Mouse (Mus musculus) forebrain, postnatal 0 days (tissue): ENCODE measurements around the gene Daxx. TPM values are rescaled to one million over a fixed set of nuclear protein-coding genes. Genes with fewer than 3 reads are reported as not detected.
A peak's percentile ranks its signal among the peaks of the same experiment; 100 is the strongest.

ENCODE experiments used
- ATAC-seq: fragments of 200-750 bp; cut with Nextera tagmentation; 2 replicates; pipeline ENCODE4 v1.8.0; 2017; ENCODE audit warnings: mild to moderate bottlenecking, moderate library complexity
- DNase-seq: peaks from one replicate; pipeline ENCODE4 v3.0.0-alpha.2; 2015
- H3K27ac ChIP-seq: fragments of 300-500 bp; sonication (generic); 2 replicates; pipeline ENCODE4 v1.5.1; 2014; ENCODE audit warnings: low read depth, mild to moderate bottlenecking, antibody characterized with exemption, low read length, moderate library complexity, mixed read lengths
- H3K27me3 ChIP-seq: fragments of 300-500 bp; sonication (generic); 2 replicates; pipeline ENCODE4 v1.6.1; 2014; ENCODE audit warnings: mild to moderate bottlenecking, low read length, mixed read lengths; ENCODE audit not compliant: insufficient read depth
- H3K36me3 ChIP-seq: fragments of 300-500 bp; sonication (generic); 2 replicates; pipeline ENCODE4 v1.6.1; 2014; ENCODE audit warnings: mild to moderate bottlenecking, moderate library complexity; ENCODE audit not compliant: insufficient read depth
- H3K4me1 ChIP-seq: fragments of 300-500 bp; sonication (generic); 2 replicates; pipeline ENCODE4 v1.6.1; 2014; ENCODE audit warnings: antibody characterized with exemption; ENCODE audit not compliant: insufficient read depth
- H3K4me2 ChIP-seq: fragments of 300-500 bp; sonication (generic); 2 replicates; pipeline ENCODE4 v1.6.1; 2014; ENCODE audit warnings: low read depth, mild to moderate bottlenecking, moderate library complexity
- H3K4me3 ChIP-seq: fragments of 300-500 bp; sonication (generic); 2 replicates; pipeline ENCODE4 v1.5.1; 2014; ENCODE audit warnings: low read depth, low read length, mixed read lengths
- H3K9ac ChIP-seq: fragments of 300-500 bp; sonication (generic); 2 replicates; pipeline ENCODE4 v1.6.1; 2014; ENCODE audit warnings: mild to moderate bottlenecking
- H3K9me3 ChIP-seq: fragments of 300-500 bp; sonication (generic); 2 replicates; pipeline ENCODE4 v1.6.1; 2016; ENCODE audit warnings: low read length
- CTCF ChIP-seq: sonication (generic); IDR thresholded peaks from 2 replicates; pipeline ENCODE4 v1.5.1; 2016; ENCODE audit warnings: antibody characterized with exemption, control low read depth, low read depth
- WGBS: fragments of 180-500 bp; shearing (Covaris S2); extraction: QIAGEN DNeasy Blood & Tissue Kit; methylation state at CpG from one replicate; pipeline ENCODE4 v1.1.7; 2014; 5-methylcytosine and 5-hydroxymethylcytosine counted together
- polyA plus RNA-seq: library from polyadenylated mRNA; unstranded; fragments of >200 nt; fragmentation: Nextera tagmentation; extraction: Ambion mirVana; gene quantifications from 2 replicates; pipeline ENCODE4 v1.2.1, GENCODE M21; 2015
- total RNA-seq: library from RNA; depleted of rRNA; stranded (reverse); fragments of >200 nt; gene quantifications from 2 replicates; pipeline ENCODE4 v1.2.3, GENCODE M21; 2014

Daxx gene
- total and polyA plus RNA-seq, 2 experiments from 2014 or later, result 45.2 to 70.4 TPM

- no peaks in the 10 kb centered on the region for H3K9me3 ChIP-seq
- ATAC-seq (peak; percentile 27), DNase-seq (peak; percentile 65)
- peak overlapping the region; percentile 77 for H3K4me2 ChIP-seq
- TF ChIP-seq CTCF, result no peak
- H3K9ac ChIP-seq, result peak overlapping the region; percentile 90
- WGBS, result 2% methylated on average over 42 of the region's 44 CpGs
- H3K4me3 ChIP-seq, result peak overlapping the region; percentile 80
- peak overlapping the region; percentile 91 for H3K27ac ChIP-seq
- peaks cover 22% of the 10 kb centered on the region for H3K36me3 ChIP-seq
- peaks cover 7% of the 10 kb centered on the region; the same call in 1 of the 2 replicates for H3K4me1 ChIP-seq
- no peaks in the 10 kb centered on the region for H3K27me3 ChIP-seq
Measured at GRCm38 (mm10) chr17:33908331-33909076, 710 bp upstream of the Daxx start.

GRCm38 (mm10) chr17:33909869-33910250 is 646 bp downstream of the Daxx start:
- ATAC-seq (no peak), DNase-seq (peak; percentile 33)
- peaks cover 35% of the 10 kb centered on the region for H3K36me3 ChIP-seq
- no peaks in the 10 kb centered on the region for H3K27me3 ChIP-seq
- H3K4me1 ChIP-seq, result peaks cover 7% of the 10 kb centered on the region; the same call in 1 of the 2 replicates
- H3K27ac ChIP-seq, result peak overlapping the region; percentile 91
- H3K9me3 ChIP-seq, result no peaks in the 10 kb centered on the region
- under 1% methylated on average over 14 of the region's 14 CpGs for WGBS
- H3K4me3 ChIP-seq, result peak overlapping the region; percentile 80
- no peak for TF ChIP-seq CTCF
- peak overlapping the region; percentile 90 for H3K9ac ChIP-seq
- peak overlapping the region; percentile 77 for H3K4me2 ChIP-seq

- H3K4me2 ChIP-seq, result peak overlapping the region; percentile 77
- no peaks in the 10 kb centered on the region for H3K27me3 ChIP-seq
- peaks cover 39% of the 10 kb centered on the region for H3K36me3 ChIP-seq
- H3K9ac ChIP-seq, result peak overlapping the region; percentile 90; the same call in 1 of the 2 replicates
- no peak overlapping the region for H3K27ac ChIP-seq
- H3K4me1 ChIP-seq, result peaks cover 7% of the 10 kb centered on the region; the same call in 1 of the 2 replicates
- H3K4me3 ChIP-seq, result peak overlapping the region; percentile 80
- ATAC-seq (no peak), DNase-seq (no peak)
- H3K9me3 ChIP-seq, result no peaks in the 10 kb centered on the region
- peak; percentile 39 for TF ChIP-seq CTCF
- WGBS, result 51% methylated on average over 11 of the region's 11 CpGs
Measured at GRCm38 (mm10) chr17:33910346-33911051, 1.3 kb downstream of the Daxx start.

- Histone ChIP-seq H3K4me1 (peaks cover 7% of the 10 kb centered on the region; the same call in 1 of the 2 replicates), H3K36me3 (peaks cover 39% of the 10 kb centered on the region), H3K4me2 (no peak overlapping the region), H3K9me3 (no peaks in the 10 kb centered on the region), H3K9ac (no peak overlapping the region), H3K27me3 (no peaks in the 10 kb centered on the region), H3K4me3 (no peak overlapping the region), H3K27ac (no peak overlapping the region)
- ATAC-seq (no peak), DNase-seq (no peak)
- no peak for TF ChIP-seq CTCF
- WGBS, result 89% methylated on average over 31 of the region's 31 CpGs
Measured at GRCm38 (mm10) chr17:33911052-33911812, 2.0 kb downstream of the Daxx start.

- no peak for TF ChIP-seq CTCF
- Histone ChIP-seq H3K4me3 (no peak overlapping the region), H3K36me3 (peaks cover 39% of the 10 kb centered on the region), H3K9ac (no peak overlapping the region), H3K4me1 (peaks cover 7% of the 10 kb centered on the region; the same call in 1 of the 2 replicates), H3K4me2 (no peak overlapping the region), H3K9me3 (no peaks in the 10 kb centered on the region), H3K27ac (no peak overlapping the region), H3K27me3 (no peaks in the 10 kb centered on the region)
- no peak for DNase-seq
- WGBS, result 92% methylated on average over 28 of the region's 28 CpGs
- ATAC-seq, result no peak
Measured at GRCm38 (mm10) chr17:33911813-33912414, 2.7 kb downstream of the Daxx start.

- no peak for ATAC-seq
Measured at GRCm38 (mm10) chr17:33913264-33913663, 4.0 kb downstream of the Daxx start.

More at GRCm38 (mm10) chr17:33913264-33913663, 4.0 kb downstream of the Daxx start:
- Histone ChIP-seq H3K9ac (no peak overlapping the region), H3K27me3 (no peaks in the 10 kb centered on the region), H3K9me3 (no peaks in the 10 kb centered on the region), H3K27ac (no peak overlapping the region), H3K4me2 (no peak overlapping the region), H3K36me3 (peaks cover 43% of the 10 kb centered on the region), H3K4me3 (no peak overlapping the region), H3K4me1 (peaks cover 7% of the 10 kb centered on the region; the same call in 1 of the 2 replicates)
- 88% methylated on average over 10 of the region's 10 CpGs for WGBS
- DNase-seq, result no peak
- no peak for TF ChIP-seq CTCF
